Mouse (Mus musculus) frontal cortex, postnatal 25 days (tissue): ENCODE results near the gene Chp1.
"Not testable (repeated sequence)": the region's sequence is repeated elsewhere in the genome, so short reads cannot be mapped to it uniquely, and the experiment has no call there.

ENCODE experiments used
- DNase-seq, 2 experiments: peaks; one replicate each; pipeline ENCODE4 v3.0.0; 2022; ENCODE audit warnings: low spot score in 2 of 2

The Chp1 gene

GRCm38 (mm10) chr2:119547522-119548370 is at the start of gene Chp1, which contains the start of gene Exd1:
Gene Chp1, plus strand, starts transcription at chr2:119547697.
Gene Exd1, minus strand, starts transcription at chr2:119547627.
- peak; percentile 96 for DNase-seq

- DNase-seq, result no peak
These were observed 48.6 kb upstream of the Chp1 start for GRCm38 (mm10) chr2:119498859-119499258.

GRCm38 (mm10) chr2:119500965-119501652 is 46.4 kb upstream of the Chp1 start:
- DNase-seq, result no peak

GRCm38 (mm10) chr2:119507108-119507507 is 40.4 kb upstream of the Chp1 start:
- no peak for DNase-seq

- DNase-seq, result not testable (repeated sequence)
These were observed 39.0 kb upstream of the Chp1 start for GRCm38 (mm10) chr2:119508518-119508917.

- no peak for DNase-seq
These were observed 36.6 kb upstream of the Chp1 start for GRCm38 (mm10) chr2:119510856-119511255.

- DNase-seq, result no peak
These were observed 35.2 kb upstream of the Chp1 start for GRCm38 (mm10) chr2:119512292-119512691.

- DNase-seq, result no peak
These were observed 33.4 kb upstream of the Chp1 start for GRCm38 (mm10) chr2:119514026-119514522.

GRCm38 (mm10) chr2:119516811-119517210 is 30.7 kb upstream of the Chp1 start:
- DNase-seq, result no peak

- peak; percentile 4 for DNase-seq
These were observed 26.9 kb upstream of the Chp1 start for GRCm38 (mm10) chr2:119520550-119520949.

GRCm38 (mm10) chr2:119523836-119524235 is 23.7 kb upstream of the Chp1 start:
- no peak for DNase-seq

GRCm38 (mm10) chr2:119525422-119525821 is 22.1 kb upstream of the Chp1 start:
- DNase-seq, result no peak

- DNase-seq, result no peak
These were observed 8.7 kb upstream of the Chp1 start for GRCm38 (mm10) chr2:119538802-119539201.

- DNase-seq, result peak; percentile 26 to 30
These were observed 5.4 kb upstream of the Chp1 start for GRCm38 (mm10) chr2:119542106-119542505.

- DNase-seq, result no peak
These were observed 3.8 kb upstream of the Chp1 start for GRCm38 (mm10) chr2:119543656-119544055.

GRCm38 (mm10) chr2:119546848-119547521 is 512 bp upstream of the Chp1 start:
- DNase-seq, result peak; percentile 50 to 72

GRCm38 (mm10) chr2:119548371-119548660 is 819 bp downstream of the Chp1 start:
- DNase-seq, result no peak

- no peak for DNase-seq
These were observed 1.2 kb downstream of the Chp1 start for GRCm38 (mm10) chr2:119548691-119549090.

- no peak for DNase-seq
These were observed 2.2 kb downstream of the Chp1 start for GRCm38 (mm10) chr2:119549678-119550077.

GRCm38 (mm10) chr2:119558039-119558438 is 10.5 kb downstream of the Chp1 start:
- DNase-seq, result no peak

- DNase-seq, result no peak
These were observed 11.3 kb downstream of the Chp1 start for GRCm38 (mm10) chr2:119558737-119559340.

GRCm38 (mm10) chr2:119561794-119562193 is 14.3 kb downstream of the Chp1 start:
- DNase-seq, result no peak
